Mouse (Mus musculus): ENCODE measurements around the gene Fzr1.

DNA sequence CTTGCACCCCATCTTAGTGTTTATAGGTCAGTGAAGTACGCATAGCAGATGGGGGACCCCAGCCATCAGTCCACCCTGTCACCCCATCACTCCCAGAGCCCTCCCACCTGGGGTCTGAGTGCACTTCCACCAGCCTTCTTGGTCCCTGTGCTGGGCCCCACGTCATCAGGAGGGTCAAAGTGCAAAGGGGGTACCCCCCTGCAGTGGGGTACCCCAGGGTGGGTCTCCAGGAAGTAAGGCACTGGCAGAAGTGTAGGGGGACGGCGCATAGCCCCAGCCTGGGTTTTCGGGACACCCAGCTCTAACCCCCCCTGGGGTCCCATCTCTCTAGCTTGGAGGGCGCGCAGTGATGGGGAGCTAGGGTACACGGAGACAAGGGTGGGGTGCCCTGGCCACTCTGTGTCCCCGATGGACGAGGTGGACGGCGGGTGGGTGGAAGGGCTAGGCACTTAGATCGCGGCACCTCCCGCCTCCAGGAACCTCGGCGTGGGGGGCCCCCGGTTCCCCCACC, 21.5 kb upstream of the Fzr1 start:
- TF ChIP-seq GATA1 (IDR thresholded peaks at IDR 0.05; ENCODE audit: low read length) (no peak), TAL1 (IDR thresholded peaks at IDR 0.05; ENCODE audit: low read length) (no peak)
